Mouse (Mus musculus) CH12.LX (cell line): Measurements from ENCODE around the gene Nkap.

Experiments
- CHD2 ChIP-seq: IDR thresholded peaks from 2 replicates; pipeline ENCODE4 v1.6.1; 2011; ENCODE audit warnings: low read length, improper control_type of control experiment
- E2F4 ChIP-seq: IDR thresholded peaks from 2 replicates; pipeline ENCODE4 v1.6.1; 2011; ENCODE audit warnings: low read depth, low read length, improper control_type of control experiment; ENCODE audit not compliant: insufficient replicate concordance
- ETS1 ChIP-seq: conservative IDR thresholded peaks from 2 replicates; pipeline ENCODE4 v1.6.1; 2012; ENCODE audit warnings: low read depth, mild to moderate bottlenecking, inconsistent platforms, low read length, improper control_type of control experiment, moderate library complexity
- KAT2A ChIP-seq: IDR thresholded peaks from 2 replicates; pipeline ENCODE4 v1.6.1; 2012; ENCODE audit warnings: low read length, improper control_type of control experiment, inconsistent platforms; ENCODE audit not compliant: insufficient replicate concordance
- MAX ChIP-seq: IDR thresholded peaks from 2 replicates; pipeline ENCODE4 v1.6.1; 2011; ENCODE audit warnings: low read length, improper control_type of control experiment
- POLR2A ChIP-seq: IDR thresholded peaks from 2 replicates; pipeline ENCODE4 v1.6.1; 2011; ENCODE audit warnings: low read depth, mild to moderate bottlenecking, improper control_type of control experiment, low read length
- TBP ChIP-seq: conservative IDR thresholded peaks from 2 replicates; pipeline ENCODE4 v1.6.1; 2011; ENCODE audit warnings: low read depth, low read length, improper control_type of control experiment
- ZKSCAN1 ChIP-seq: IDR thresholded peaks from 2 replicates; pipeline ENCODE4 v1.6.1; 2012; ENCODE audit warnings: low read depth, inconsistent platforms, low read length, improper control_type of control experiment, borderline replicate concordance
- ZMIZ1 ChIP-seq: IDR thresholded peaks from 2 replicates; pipeline ENCODE4 v1.6.1; 2012; ENCODE audit warnings: low read depth, mild to moderate bottlenecking, inconsistent platforms, low read length, improper control_type of control experiment

GRCm38 (mm10) chrX:37120212-37120611 is 6.4 kb upstream of the Nkap start:
- TF ChIP-seq POLR2A, result no peak
- no peak for TF ChIP-seq MAX
- TF ChIP-seq ETS1, result 0 out of 2 replicates have a peak, but pooled peaks have one; percentile 9
- no peak for TF ChIP-seq ZKSCAN1
- TF ChIP-seq CHD2, result no peak
- no peak for TF ChIP-seq TBP
- no peak for TF ChIP-seq ZMIZ1
- TF ChIP-seq KAT2A, result no peak
- TF ChIP-seq E2F4, result no peak
